Mouse (Mus musculus): ENCODE data around the gene Tpi1. TPM values are rescaled to one million over a fixed set of nuclear protein-coding genes. Genes with fewer than 3 reads are reported as not detected.

Gene Tpi1
- polyA plus RNA-seq, 1 experiment = 604 TPM

DNA sequence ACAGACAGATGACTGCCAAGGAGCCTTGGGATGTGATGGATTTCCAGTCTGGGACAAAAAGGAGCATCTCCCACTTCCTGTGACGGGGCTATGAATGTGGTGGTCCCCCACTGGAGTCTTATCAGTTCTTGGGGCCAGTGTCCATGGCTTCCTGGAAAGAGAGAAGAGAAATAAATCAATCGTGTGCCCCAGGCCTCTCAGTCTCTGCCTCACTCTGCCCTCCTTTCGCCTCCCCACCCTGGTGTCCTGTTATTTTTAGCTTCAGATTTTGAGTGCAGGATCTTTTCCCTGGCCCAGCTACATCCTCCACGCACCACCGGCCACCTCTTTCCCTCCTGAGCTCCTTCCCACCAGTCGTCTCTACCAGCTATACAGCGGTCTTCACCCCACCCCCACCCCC is 44.1 kb downstream of the Tpi1 start:
- TF ChIP-seq MYOG (IDR thresholded peaks at IDR 0.05; ENCODE audit: control insufficient read depth, extremely low read depth, insufficient read length) = no peak
- no peak for TF ChIP-seq CEBPB (IDR thresholded peaks at IDR 0.05; ENCODE audit: low read depth)
- TF ChIP-seq FOSL1 (IDR thresholded peaks at IDR 0.05; ENCODE audit: insufficient read depth, low read length, poor library complexity, severe bottlenecking) = no peak
- no peak for TF ChIP-seq MAX (IDR thresholded peaks at IDR 0.05)
- no peak for TF ChIP-seq CTCF (IDR thresholded peaks at IDR 0.05; ENCODE audit: control insufficient read depth, insufficient read depth, insufficient read length)
- no peaks in the 10 kb centered on the region for H3K27me3 ChIP-seq (ENCODE audit: control insufficient read depth, insufficient read depth, insufficient read length)
- H3K36me3 ChIP-seq (ENCODE audit: control insufficient read depth, insufficient read depth) = no peaks in the 10 kb centered on the region
- H3ac ChIP-seq (ENCODE audit: control insufficient read depth, insufficient read length, low read depth) = no peak overlapping the region
- no peaks in the 10 kb centered on the region for H3K79me2 ChIP-seq (ENCODE audit: control insufficient read depth, insufficient read depth)
- no peak overlapping the region for H3K4me3 ChIP-seq (ENCODE audit: insufficient read depth, poor library complexity, severe bottlenecking)
- H3K79me3 ChIP-seq (ENCODE audit: low read depth) = no peaks in the 10 kb centered on the region

GRCm38 (mm10) chr6:124769101-124769765 is 44.9 kb downstream of the Tpi1 start, which contains the start of gene Eno2:
Gene Eno2 (minus strand): TSS chr6:124769673.
- Histone ChIP-seq H3K79me3 (ENCODE audit: low read depth) (no peaks in the 10 kb centered on the region), H3K4me3 (ENCODE audit: insufficient read depth, poor library complexity, severe bottlenecking) (peak within 1 kb of the TSS; percentile 29), H3K79me2 (ENCODE audit: control insufficient read depth, insufficient read depth) (no peaks in the 10 kb centered on the region), H3ac (ENCODE audit: control insufficient read depth, insufficient read length, low read depth) (peak within 1 kb of the TSS; percentile 66), H3K27me3 (ENCODE audit: control insufficient read depth, insufficient read depth, insufficient read length) (no peaks in the 10 kb centered on the region), H3K36me3 (ENCODE audit: control insufficient read depth, insufficient read depth) (no peaks in the 10 kb centered on the region)
- TF ChIP-seq MYOG (IDR thresholded peaks at IDR 0.05; ENCODE audit: control insufficient read depth, extremely low read depth, insufficient read length) (no peak), FOSL1 (IDR thresholded peaks at IDR 0.05; ENCODE audit: insufficient read depth, low read length, poor library complexity, severe bottlenecking) (no peak), MAX (IDR thresholded peaks at IDR 0.05) (no peak)

DNA sequence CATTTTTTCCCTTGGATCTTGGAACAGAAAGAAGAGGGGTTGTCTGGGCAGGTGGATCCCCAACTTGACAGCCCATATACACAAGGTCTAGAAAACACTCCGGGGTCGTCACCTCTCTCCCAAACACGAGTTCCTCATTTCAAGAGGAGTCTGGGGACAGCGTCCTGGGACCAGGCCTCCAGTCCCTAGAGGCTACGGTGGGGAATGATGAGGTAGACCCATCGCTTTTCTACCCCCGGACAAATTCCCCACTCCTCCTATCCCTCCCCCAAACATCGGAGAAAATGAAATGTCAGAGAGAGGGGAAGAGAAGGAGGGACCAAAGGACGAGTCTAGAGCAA is 45.4 kb downstream of the Tpi1 start:
- no peaks in the 10 kb centered on the region for H3K79me2 ChIP-seq (ENCODE audit: control insufficient read depth, insufficient read depth)
- TF ChIP-seq MYOD1 (IDR thresholded peaks at IDR 0.05; ENCODE audit: control insufficient read depth, insufficient read length, low read depth) = no peak
- TF ChIP-seq USF1 (IDR thresholded peaks at IDR 0.05; ENCODE audit: low read depth) = no peak
- no peak for TF ChIP-seq CTCF (IDR thresholded peaks at IDR 0.05; ENCODE audit: control insufficient read depth, insufficient read depth, insufficient read length)
- no peak for TF ChIP-seq MYOG (IDR thresholded peaks at IDR 0.05; ENCODE audit: control insufficient read depth, extremely low read depth, insufficient read length)
- no peak for TF ChIP-seq CEBPB (IDR thresholded peaks at IDR 0.05; ENCODE audit: low read depth)
- TF ChIP-seq MAX (IDR thresholded peaks at IDR 0.05) = no peak
- TF ChIP-seq FOSL1 (IDR thresholded peaks at IDR 0.05; ENCODE audit: insufficient read depth, low read length, poor library complexity, severe bottlenecking) = no peak
- no peaks in the 10 kb centered on the region for H3K79me3 ChIP-seq (ENCODE audit: low read depth)
- peak overlapping the region; percentile 29 for H3K4me3 ChIP-seq (ENCODE audit: insufficient read depth, poor library complexity, severe bottlenecking)
- no peaks in the 10 kb centered on the region for H3K36me3 ChIP-seq (ENCODE audit: control insufficient read depth, insufficient read depth)
- H3K27me3 ChIP-seq (ENCODE audit: control insufficient read depth, insufficient read depth, insufficient read length) = no peaks in the 10 kb centered on the region
- no peak overlapping the region for H3ac ChIP-seq (ENCODE audit: control insufficient read depth, insufficient read length, low read depth)

DNA sequence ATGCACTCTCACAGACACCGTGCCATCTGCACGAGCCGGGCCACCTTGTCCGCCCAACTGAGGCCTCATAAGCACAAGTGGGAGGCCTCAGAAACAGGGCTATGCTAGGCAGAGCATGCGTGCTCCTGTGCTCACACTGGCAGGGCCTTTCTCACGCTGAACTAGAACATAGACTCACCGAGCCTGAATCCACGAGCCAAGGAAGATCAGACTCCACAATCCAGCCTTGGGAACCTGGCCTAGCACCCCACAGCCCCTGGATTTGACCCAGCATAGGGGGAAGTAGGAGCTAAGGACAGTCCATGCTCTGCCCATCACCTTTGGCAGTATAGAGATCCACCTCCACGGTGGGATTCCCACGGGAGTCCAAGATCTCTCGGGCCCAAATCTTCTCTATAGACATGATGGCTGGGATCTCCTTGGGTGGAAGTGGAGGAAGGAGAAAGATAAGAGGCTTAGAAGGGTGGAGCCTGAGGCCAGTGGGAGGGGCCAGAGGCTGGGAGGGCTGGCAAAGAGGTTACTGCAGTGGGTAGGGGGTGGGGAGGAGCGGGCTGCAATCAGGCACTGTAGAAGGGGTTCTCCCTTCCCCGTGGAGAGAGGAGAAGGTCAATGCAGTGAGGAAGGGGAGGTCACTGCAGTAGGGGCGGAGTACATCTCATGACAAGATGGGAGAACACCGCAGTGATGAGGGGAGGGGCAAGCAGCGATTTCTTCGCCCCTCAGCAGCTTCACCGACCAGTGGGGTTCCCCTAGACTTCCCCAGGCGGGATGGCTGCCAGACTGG is 46.0 kb downstream of the Tpi1 start:
- no peaks in the 10 kb centered on the region for H3K36me3 ChIP-seq (ENCODE audit: control insufficient read depth, insufficient read depth)
- no peaks in the 10 kb centered on the region for H3K79me2 ChIP-seq (ENCODE audit: control insufficient read depth, insufficient read depth)
- TF ChIP-seq CTCF (IDR thresholded peaks at IDR 0.05; ENCODE audit: control insufficient read depth, insufficient read depth, insufficient read length) (no peak), FOSL1 (IDR thresholded peaks at IDR 0.05; ENCODE audit: insufficient read depth, low read length, poor library complexity, severe bottlenecking) (no peak), MYOD1 (IDR thresholded peaks at IDR 0.05; ENCODE audit: control insufficient read depth, insufficient read length, low read depth) (no peak), CEBPB (IDR thresholded peaks at IDR 0.05; ENCODE audit: low read depth) (no peak), MYOG (IDR thresholded peaks at IDR 0.05; ENCODE audit: control insufficient read depth, extremely low read depth, insufficient read length) (no peak), USF1 (IDR thresholded peaks at IDR 0.05; ENCODE audit: low read depth) (no peak), MAX (IDR thresholded peaks at IDR 0.05) (no peak)
- H3K27me3 ChIP-seq (ENCODE audit: control insufficient read depth, insufficient read depth, insufficient read length) = no peaks in the 10 kb centered on the region
- H3K4me3 ChIP-seq (ENCODE audit: insufficient read depth, poor library complexity, severe bottlenecking) = no peak overlapping the region
- no peaks in the 10 kb centered on the region for H3K79me3 ChIP-seq (ENCODE audit: low read depth)
- no peak overlapping the region for H3ac ChIP-seq (ENCODE audit: control insufficient read depth, insufficient read length, low read depth)

DNA sequence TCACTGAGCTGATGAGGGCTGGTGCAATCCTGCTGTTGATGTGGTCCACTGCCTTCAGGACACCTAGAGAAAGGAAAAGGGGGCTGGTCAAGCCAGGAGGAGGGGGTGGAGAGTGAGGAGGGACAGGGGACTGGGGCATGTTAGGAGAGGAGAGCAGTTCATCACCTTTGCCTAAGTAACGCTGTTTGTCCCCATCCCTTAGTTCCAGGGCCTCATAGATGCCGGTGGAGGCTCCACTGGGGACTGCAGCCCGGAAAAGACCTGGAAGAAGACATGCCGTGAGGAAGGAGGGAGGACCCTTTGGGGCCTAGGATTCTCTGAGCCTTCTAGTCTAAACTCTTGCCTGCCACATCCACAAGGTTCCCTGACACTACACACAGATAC is 46.6 kb downstream of the Tpi1 start:
- Histone ChIP-seq H3K79me3 (ENCODE audit: low read depth) (no peaks in the 10 kb centered on the region), H3ac (ENCODE audit: control insufficient read depth, insufficient read length, low read depth) (no peak overlapping the region), H3K4me3 (ENCODE audit: insufficient read depth, poor library complexity, severe bottlenecking) (no peak overlapping the region), H3K27me3 (ENCODE audit: control insufficient read depth, insufficient read depth, insufficient read length) (no peaks in the 10 kb centered on the region), H3K36me3 (ENCODE audit: control insufficient read depth, insufficient read depth) (no peaks in the 10 kb centered on the region), H3K79me2 (ENCODE audit: control insufficient read depth, insufficient read depth) (no peaks in the 10 kb centered on the region)
- TF ChIP-seq USF1 (IDR thresholded peaks at IDR 0.05; ENCODE audit: low read depth) (no peak), MYOG (IDR thresholded peaks at IDR 0.05; ENCODE audit: control insufficient read depth, extremely low read depth, insufficient read length) (no peak), MAX (IDR thresholded peaks at IDR 0.05) (no peak), CTCF (IDR thresholded peaks at IDR 0.05; ENCODE audit: control insufficient read depth, insufficient read depth, insufficient read length) (no peak), FOSL1 (IDR thresholded peaks at IDR 0.05; ENCODE audit: insufficient read depth, low read length, poor library complexity, severe bottlenecking) (no peak)

DNA sequence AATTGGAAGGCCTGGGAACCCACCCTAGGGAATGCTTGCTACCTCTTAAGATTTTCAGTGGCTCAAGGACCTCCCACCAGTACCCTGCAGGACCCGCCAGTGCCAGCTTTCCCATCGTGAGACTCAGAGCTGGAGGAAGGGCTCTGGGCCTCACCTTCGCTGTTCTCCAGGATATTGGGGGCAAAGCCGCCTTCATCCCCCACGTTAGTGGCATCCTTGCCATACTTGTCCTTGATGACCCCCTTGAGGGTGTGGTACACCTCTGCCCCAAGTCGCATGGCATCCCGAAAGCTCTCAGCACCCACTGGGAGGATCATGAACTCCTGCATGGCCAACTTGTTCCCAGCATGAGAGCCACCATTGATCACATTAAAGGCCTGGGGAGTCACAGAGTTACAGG is 48.1 kb downstream of the Tpi1 start:
- Histone ChIP-seq H3K79me3 (ENCODE audit: low read depth) (no peaks in the 10 kb centered on the region), H3ac (ENCODE audit: control insufficient read depth, insufficient read length, low read depth) (no peak overlapping the region), H3K4me3 (ENCODE audit: insufficient read depth, poor library complexity, severe bottlenecking) (no peak overlapping the region), H3K27me3 (ENCODE audit: control insufficient read depth, insufficient read depth, insufficient read length) (no peaks in the 10 kb centered on the region), H3K36me3 (ENCODE audit: control insufficient read depth, insufficient read depth) (no peaks in the 10 kb centered on the region), H3K79me2 (ENCODE audit: control insufficient read depth, insufficient read depth) (no peaks in the 10 kb centered on the region)
- TF ChIP-seq MAX (IDR thresholded peaks at IDR 0.05) (no peak), FOSL1 (IDR thresholded peaks at IDR 0.05; ENCODE audit: insufficient read depth, low read length, poor library complexity, severe bottlenecking) (no peak), MYOG (IDR thresholded peaks at IDR 0.05; ENCODE audit: control insufficient read depth, extremely low read depth, insufficient read length) (no peak), CTCF (IDR thresholded peaks at IDR 0.05; ENCODE audit: control insufficient read depth, insufficient read depth, insufficient read length) (no peak), USF1 (IDR thresholded peaks at IDR 0.05; ENCODE audit: low read depth) (no peak), CEBPB (IDR thresholded peaks at IDR 0.05; ENCODE audit: low read depth) (no peak), MYOD1 (IDR thresholded peaks at IDR 0.05; ENCODE audit: control insufficient read depth, insufficient read length, low read depth) (no peak)
